Mouse (Mus musculus) heart, embryonic 11.5 days (tissue): ENCODE results near the gene 4930452B06Rik. TPM values are rescaled to one million over a fixed set of nuclear protein-coding genes. Genes with fewer than 3 reads are reported as not detected.

Source experiments
- ATAC-seq: fragments of 200-750 bp; cut with Nextera tagmentation; replicated peaks from 2 replicates; pipeline ENCODE4 v1.8.0; 2017; ENCODE audit warnings: moderate library complexity; ENCODE audit not compliant: insufficient number of reproducible peaks, low FRiP score, low TSS enrichment
- H3K27ac ChIP-seq: fragments of 300-500 bp; sonication (generic); 2 replicates; pipeline ENCODE4 v1.5.1; 2014; ENCODE audit warnings: mild to moderate bottlenecking, low read depth, low read length
- H3K27me3 ChIP-seq: fragments of 300-500 bp; sonication (generic); 2 replicates; pipeline ENCODE4 v1.6.1; 2014; ENCODE audit warnings: mild to moderate bottlenecking, low read length, mixed read lengths; ENCODE audit not compliant: control insufficient read depth, insufficient read depth
- H3K36me3 ChIP-seq: fragments of 300-500 bp; sonication (generic); 2 replicates; pipeline ENCODE4 v1.6.1; 2014; ENCODE audit warnings: mild to moderate bottlenecking, low read length, moderate library complexity, mixed read lengths; ENCODE audit not compliant: control insufficient read depth, insufficient read depth
- H3K4me1 ChIP-seq: fragments of 300-500 bp; sonication (generic); 2 replicates; pipeline ENCODE4 v1.6.1; 2014; ENCODE audit warnings: low read length; ENCODE audit not compliant: control insufficient read depth, insufficient read depth
- H3K4me2 ChIP-seq: fragments of 300-500 bp; sonication (generic); 2 replicates; pipeline ENCODE4 v1.6.1; 2014; ENCODE audit warnings: mild to moderate bottlenecking, moderate library complexity
- H3K4me3 ChIP-seq: fragments of 300-500 bp; sonication (generic); 2 replicates; pipeline ENCODE4 v1.5.1; 2014; ENCODE audit warnings: low read depth, low read length
- H3K9ac ChIP-seq: fragments of 300-500 bp; sonication (generic); 2 replicates; pipeline ENCODE4 v1.6.1; 2014; ENCODE audit warnings: mild to moderate bottlenecking, low read depth, low read length, moderate library complexity
- H3K9me3 ChIP-seq: fragments of 300-500 bp; sonication (generic); replicated peaks from 2 replicates; pipeline ENCODE4 v1.6.1; 2016; ENCODE audit warnings: low read length; ENCODE audit not compliant: control insufficient read depth
- WGBS: fragments of 180-500 bp; shearing (Covaris S2); extraction: QIAGEN DNeasy Blood & Tissue Kit; methylation state at CpG from one replicate; pipeline ENCODE4 v1.1.7; 2014; ENCODE audit not compliant: insufficient replicate concordance; 5-methylcytosine and 5-hydroxymethylcytosine counted together
- polyA plus RNA-seq: library from polyadenylated mRNA; unstranded; fragments of >200 nt; fragmentation: Nextera tagmentation; extraction: Ambion mirVana; gene quantifications from 2 replicates; pipeline ENCODE4 v1.2.1, GENCODE M21; 2014

Gene 4930452B06Rik
- polyA plus RNA-seq, 1 experiment from 2014 or later = 19.2 TPM

DNA sequence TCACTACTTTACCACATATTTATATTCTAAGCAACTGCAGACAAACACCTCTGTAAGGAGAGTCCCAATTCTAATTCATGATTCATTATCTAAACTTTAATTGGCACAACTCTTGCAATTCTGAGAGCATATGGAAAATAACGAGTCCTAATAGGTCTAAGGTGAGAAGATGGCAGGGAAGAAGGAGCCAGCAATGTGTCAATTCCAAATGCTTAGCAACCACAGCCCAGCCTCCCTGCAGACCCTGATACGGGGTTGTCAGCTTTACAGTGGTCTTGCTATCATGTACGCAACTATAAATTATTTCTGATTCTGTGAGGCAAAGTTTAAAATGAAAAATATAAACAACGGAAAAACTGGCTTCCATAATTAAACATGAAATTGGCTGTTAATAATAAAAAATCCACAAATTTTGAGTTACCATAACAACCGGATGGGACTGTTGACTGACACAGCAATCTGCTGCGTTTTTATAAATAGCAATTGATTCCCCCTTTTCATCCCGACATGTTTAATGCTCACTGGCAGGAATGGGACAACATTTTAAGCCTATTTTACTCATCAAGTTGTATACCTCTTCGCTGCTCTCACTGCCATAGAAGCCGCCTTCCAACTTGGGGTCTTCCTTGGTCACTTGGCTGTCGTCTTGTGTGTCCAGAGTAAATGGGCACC lies 155.6 kb downstream of the 4930452B06Rik start:
- Histone ChIP-seq H3K4me1 (no peaks in the 10 kb centered on the region), H3K9me3 (no peaks in the 10 kb centered on the region), H3K27ac (no peak overlapping the region), H3K4me2 (no peak overlapping the region), H3K9ac (no peak overlapping the region), H3K4me3 (no peak overlapping the region), H3K36me3 (no peaks in the 10 kb centered on the region), H3K27me3 (no peaks in the 10 kb centered on the region)
- WGBS = 86% methylated on average over 10 of the region's 10 CpGs
- no peak for ATAC-seq

- no peaks in the 10 kb centered on the region for H3K4me1 ChIP-seq
- no peaks in the 10 kb centered on the region for H3K36me3 ChIP-seq
- no peak overlapping the region for H3K4me2 ChIP-seq
- ATAC-seq = no peak
- H3K27me3 ChIP-seq = no peaks in the 10 kb centered on the region
- H3K27ac ChIP-seq = no peak overlapping the region
- H3K9me3 ChIP-seq = no peaks in the 10 kb centered on the region
- no peak overlapping the region for H3K9ac ChIP-seq
- no peak overlapping the region for H3K4me3 ChIP-seq
Observed at GRCm38 (mm10) chr14:8508669-8509068, 157.4 kb downstream of the 4930452B06Rik start.

- Histone ChIP-seq H3K9ac (no peak overlapping the region), H3K4me3 (no peak overlapping the region), H3K4me1 (no peaks in the 10 kb centered on the region), H3K4me2 (no peak overlapping the region), H3K9me3 (no peaks in the 10 kb centered on the region), H3K27ac (no peak overlapping the region), H3K36me3 (no peaks in the 10 kb centered on the region), H3K27me3 (no peaks in the 10 kb centered on the region)
- ATAC-seq = no peak
- WGBS = 88% methylated on average over 2 of the region's 2 CpGs
Observed at GRCm38 (mm10) chr14:8504206-8504605, 161.8 kb downstream of the 4930452B06Rik start.

DNA sequence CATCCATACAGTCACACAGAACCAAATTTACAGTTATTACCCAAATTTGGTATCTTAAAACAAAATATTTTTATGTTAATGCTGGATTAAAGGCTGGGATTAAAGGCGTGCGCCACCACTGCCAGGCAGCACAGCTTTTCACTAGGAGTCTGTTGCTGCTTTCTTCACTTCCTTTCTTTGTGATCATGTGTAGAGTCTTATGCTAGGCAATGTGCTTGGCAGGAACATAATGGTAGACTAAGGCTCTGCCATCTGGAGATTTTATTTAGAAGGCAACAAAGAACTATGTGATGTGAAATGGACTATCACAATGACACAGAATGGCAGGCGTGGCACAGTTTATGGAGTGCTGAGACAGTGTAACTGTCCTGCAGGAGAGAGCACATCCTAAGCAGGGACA lies 162.7 kb downstream of the 4930452B06Rik start:
- ATAC-seq = no peak
- WGBS = 93% methylated on average over 3 of the region's 3 CpGs
- Histone ChIP-seq H3K27ac (no peak overlapping the region), H3K9ac (no peak overlapping the region), H3K27me3 (no peaks in the 10 kb centered on the region), H3K4me2 (no peak overlapping the region), H3K36me3 (no peaks in the 10 kb centered on the region), H3K9me3 (no peaks in the 10 kb centered on the region), H3K4me3 (no peak overlapping the region), H3K4me1 (no peaks in the 10 kb centered on the region)

GRCm38 (mm10) chr14:8502496-8502895 lies 163.5 kb downstream of the 4930452B06Rik start:
- H3K9ac ChIP-seq = no peak overlapping the region
- no peak overlapping the region for H3K27ac ChIP-seq
- no peaks in the 10 kb centered on the region for H3K4me1 ChIP-seq
- no peak overlapping the region for H3K4me3 ChIP-seq
- H3K36me3 ChIP-seq = no peaks in the 10 kb centered on the region
- no peak overlapping the region for H3K4me2 ChIP-seq
- H3K9me3 ChIP-seq = no peaks in the 10 kb centered on the region
- no peak for ATAC-seq
- no peaks in the 10 kb centered on the region for H3K27me3 ChIP-seq
- 84% methylated on average over 5 of the region's 5 CpGs for WGBS

- 91% methylated on average over 2 of the region's 2 CpGs for WGBS
- Histone ChIP-seq H3K9me3 (no peaks in the 10 kb centered on the region), H3K27me3 (no peaks in the 10 kb centered on the region), H3K36me3 (no peaks in the 10 kb centered on the region), H3K4me1 (no peaks in the 10 kb centered on the region), H3K9ac (no peak overlapping the region), H3K4me2 (no peak overlapping the region), H3K4me3 (no peak overlapping the region), H3K27ac (no peak overlapping the region)
- no peak for ATAC-seq
Observed at GRCm38 (mm10) chr14:8495691-8496090, 170.3 kb downstream of the 4930452B06Rik start.

DNA sequence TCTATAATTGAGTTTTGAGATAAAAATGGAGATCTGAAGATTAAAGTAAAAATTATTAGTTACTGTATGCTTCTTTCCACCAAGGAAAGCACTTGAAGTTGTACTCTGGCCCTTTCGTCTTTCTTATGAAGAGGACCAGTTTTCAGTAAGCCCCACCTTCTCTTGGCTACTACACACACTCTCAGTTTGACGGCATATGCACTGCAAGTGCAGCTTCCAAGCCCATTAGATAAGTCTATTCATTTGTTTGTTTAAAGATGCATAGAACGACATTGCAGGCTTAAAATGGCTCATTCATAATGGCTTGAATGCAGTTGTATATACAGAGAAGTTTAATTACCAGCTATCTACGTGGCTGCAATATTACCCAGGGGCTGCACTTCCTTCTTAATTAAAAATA lies 171.1 kb downstream of the 4930452B06Rik start:
- no peak for ATAC-seq

GRCm38 (mm10) chr14:8494260-8494659 lies 171.8 kb downstream of the 4930452B06Rik start:
- H3K4me2 ChIP-seq = no peak overlapping the region
- WGBS = 64% methylated on average over 1 of the region's 1 CpGs
- no peaks in the 10 kb centered on the region for H3K27me3 ChIP-seq
- ATAC-seq = no peak
- no peak overlapping the region for H3K27ac ChIP-seq
- no peaks in the 10 kb centered on the region for H3K4me1 ChIP-seq
- H3K36me3 ChIP-seq = no peaks in the 10 kb centered on the region
- no peak overlapping the region for H3K4me3 ChIP-seq
- H3K9me3 ChIP-seq = no peaks in the 10 kb centered on the region
- no peak overlapping the region for H3K9ac ChIP-seq

More for the DNA sequence above, 171.1 kb downstream of the 4930452B06Rik start:
- Histone ChIP-seq H3K36me3 (no peaks in the 10 kb centered on the region), H3K9ac (no peak overlapping the region), H3K4me1 (no peaks in the 10 kb centered on the region), H3K9me3 (no peaks in the 10 kb centered on the region), H3K4me3 (no peak overlapping the region), H3K4me2 (no peak overlapping the region), H3K27me3 (no peaks in the 10 kb centered on the region), H3K27ac (no peak overlapping the region)
- WGBS = 69% methylated on average over 4 of the region's 4 CpGs

GRCm38 (mm10) chr14:8478098-8478497 lies 187.9 kb downstream of the 4930452B06Rik start:
- Histone ChIP-seq H3K27ac (no peak overlapping the region), H3K4me1 (no peaks in the 10 kb centered on the region), H3K4me2 (no peak overlapping the region), H3K9ac (no peak overlapping the region), H3K36me3 (0 out of 2 replicates have a peak, but pooled peaks cover 2% of the 10 kb centered on the region), H3K4me3 (no peak overlapping the region), H3K27me3 (no peaks in the 10 kb centered on the region), H3K9me3 (no peaks in the 10 kb centered on the region)
- 87% methylated on average over 5 of the region's 5 CpGs for WGBS
- no peak for ATAC-seq
